Mouse (Mus musculus): Measurements from ENCODE around the gene Oxa1l.

Gene Oxa1l

GRCm38 (mm10) chr14:54409057-54409645 lies 48.5 kb downstream of the Oxa1l start:
- in situ Hi-C loops (cut with MboI; ENCODE audit: low sequenced_read_pairs), result loop anchor here (25.0 kb wide), 1 partner anchor 172 kb away; no protein-coding TSS in a partner anchor

GRCm38 (mm10) chr14:54409980-54410810 lies 49.6 kb downstream of the Oxa1l start:
- in situ Hi-C loops (cut with MboI; ENCODE audit: low sequenced_read_pairs), result loop anchor here (25.0 kb wide), 1 partner anchor 173 kb away; no protein-coding TSS in a partner anchor

- in situ Hi-C loops (cut with MboI; ENCODE audit: low sequenced_read_pairs), result loop anchor here (25.0 kb wide), 1 partner anchor 175 kb away; no protein-coding TSS in a partner anchor
Observed at GRCm38 (mm10) chr14:54412000-54412576, 51.5 kb downstream of the Oxa1l start.

- in situ Hi-C loops (cut with MboI; ENCODE audit: low sequenced_read_pairs), result loop anchor here (25.0 kb wide), 1 partner anchor 175 kb away; no protein-coding TSS in a partner anchor
Observed at GRCm38 (mm10) chr14:54412629-54413170, 52.1 kb downstream of the Oxa1l start.

GRCm38 (mm10) chr14:54413877-54414700 lies 53.5 kb downstream of the Oxa1l start:
- in situ Hi-C loops (cut with MboI; ENCODE audit: low sequenced_read_pairs), result loop anchor here (25.0 kb wide), 1 partner anchor 177 kb away; no protein-coding TSS in a partner anchor

GRCm38 (mm10) chr14:54415241-54416020 lies 54.8 kb downstream of the Oxa1l start:
- in situ Hi-C loops (cut with MboI; ENCODE audit: low sequenced_read_pairs), result loop anchor here (25.0 kb wide), 1 partner anchor 178 kb away; no protein-coding TSS in a partner anchor

- in situ Hi-C loops (cut with MboI; ENCODE audit: low sequenced_read_pairs), result loop anchor here (25.0 kb wide), 1 partner anchor 179 kb away; no protein-coding TSS in a partner anchor
Observed at GRCm38 (mm10) chr14:54416229-54416775, 55.7 kb downstream of the Oxa1l start.

- in situ Hi-C loops (cut with MboI; ENCODE audit: low sequenced_read_pairs), result loop anchor here (25.0 kb wide), 1 partner anchor 180 kb away; no protein-coding TSS in a partner anchor
Observed at GRCm38 (mm10) chr14:54416830-54417229, 56.2 kb downstream of the Oxa1l start.

GRCm38 (mm10) chr14:54417623-54418081 lies 57.0 kb downstream of the Oxa1l start, which contains the start of gene Slc7a7:
Gene Slc7a7, minus strand, starts transcription at chr14:54417780.
- in situ Hi-C loops (cut with MboI; ENCODE audit: low sequenced_read_pairs), result loop anchor here (25.0 kb wide), 1 partner anchor 180 kb away; no protein-coding TSS in a partner anchor
